Mouse (Mus musculus): Measurements from ENCODE around the gene Car9. TPM values are rescaled to one million over a fixed set of nuclear protein-coding genes. Genes with fewer than 3 reads are reported as not detected.

Gene Car9
- polyA plus RNA-seq, 1 experiment from 2014 or later, result 0.07 TPM

GRCm38 (mm10) chr4:43511675-43512454 lies 5.1 kb downstream of the Car9 start:
- Histone ChIP-seq H3K9ac (ENCODE audit: low read length) (no peak overlapping the region), H3K27ac (ENCODE audit: low read depth, low read length) (no peak overlapping the region), H3K36me3 (ENCODE audit: control insufficient read depth, insufficient read depth, low read length) (no peaks in the 10 kb centered on the region), H3K4me2 (no peak overlapping the region), H3K27me3 (ENCODE audit: control insufficient read depth, insufficient read depth, low read length) (peaks cover 18% of the 10 kb centered on the region), H3K4me1 (ENCODE audit: control insufficient read depth, insufficient read depth, low read length) (peaks cover 3% of the 10 kb centered on the region; the same call in 1 of the 2 replicates), H3K9me3 (ENCODE audit: control insufficient read depth, low read length) (no peaks in the 10 kb centered on the region), H3K4me3 (ENCODE audit: low read depth, low read length) (no peak overlapping the region)
- ATAC-seq (ENCODE audit: low FRiP score) (no peak), DNase-seq (ENCODE audit: low spot score, missing footprints) (no peak)
- WGBS, result 83% methylated on average over 19 of the region's 19 CpGs

GRCm38 (mm10) chr4:43512653-43513052 lies 5.9 kb downstream of the Car9 start:
- Histone ChIP-seq H3K4me2 (no peak overlapping the region), H3K27me3 (ENCODE audit: control insufficient read depth, insufficient read depth, low read length) (peaks cover 11% of the 10 kb centered on the region), H3K4me1 (ENCODE audit: control insufficient read depth, insufficient read depth, low read length) (peaks cover 3% of the 10 kb centered on the region; the same call in 1 of the 2 replicates), H3K36me3 (ENCODE audit: control insufficient read depth, insufficient read depth, low read length) (no peaks in the 10 kb centered on the region), H3K4me3 (ENCODE audit: low read depth, low read length) (no peak overlapping the region), H3K9me3 (ENCODE audit: control insufficient read depth, low read length) (no peaks in the 10 kb centered on the region), H3K27ac (ENCODE audit: low read depth, low read length) (no peak overlapping the region), H3K9ac (ENCODE audit: low read length) (no peak overlapping the region)
- no peak for ATAC-seq (ENCODE audit: low FRiP score)
- DNase-seq (ENCODE audit: low spot score, missing footprints), result no peak
- WGBS, result 73% methylated on average over 7 of the region's 7 CpGs

GRCm38 (mm10) chr4:43513300-43513699 lies 6.5 kb downstream of the Car9 start:
- Histone ChIP-seq H3K27ac (ENCODE audit: low read depth, low read length) (no peak overlapping the region), H3K4me1 (ENCODE audit: control insufficient read depth, insufficient read depth, low read length) (peaks cover under 1% of the 10 kb centered on the region; the same call in 1 of the 2 replicates), H3K4me3 (ENCODE audit: low read depth, low read length) (no peak overlapping the region), H3K36me3 (ENCODE audit: control insufficient read depth, insufficient read depth, low read length) (no peaks in the 10 kb centered on the region), H3K4me2 (no peak overlapping the region), H3K9ac (ENCODE audit: low read length) (no peak overlapping the region), H3K9me3 (ENCODE audit: control insufficient read depth, low read length) (no peaks in the 10 kb centered on the region), H3K27me3 (ENCODE audit: control insufficient read depth, insufficient read depth, low read length) (peaks cover 7% of the 10 kb centered on the region)
- DNase-seq (ENCODE audit: low spot score, missing footprints), result no peak
- no peak for ATAC-seq (ENCODE audit: low FRiP score)
- 91% methylated on average over 4 of the region's 4 CpGs for WGBS

DNA sequence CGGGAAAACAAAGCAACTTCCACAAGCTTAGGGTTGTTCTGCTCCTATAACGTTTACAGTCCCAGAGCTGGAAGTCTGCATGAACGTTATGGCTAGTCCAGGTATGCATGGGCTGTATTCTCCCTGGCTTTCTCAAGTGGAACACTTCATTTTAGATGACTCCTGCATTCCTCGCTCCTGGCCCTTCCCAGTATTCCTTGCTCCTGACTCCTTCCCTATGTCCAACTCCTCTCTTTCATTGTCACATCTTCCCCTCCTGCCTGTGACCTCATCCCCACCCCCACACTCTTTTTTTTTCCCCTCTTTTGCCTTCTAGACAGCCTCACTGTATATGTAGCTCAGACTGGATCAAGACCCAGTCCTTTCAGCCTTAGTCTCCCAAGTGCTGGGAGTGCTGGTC lies 7.0 kb downstream of the Car9 start:
- WGBS, result 77% methylated on average over 4 of the region's 4 CpGs
- Histone ChIP-seq H3K4me1 (ENCODE audit: control insufficient read depth, insufficient read depth, low read length) (peaks cover under 1% of the 10 kb centered on the region; the same call in 1 of the 2 replicates), H3K9ac (ENCODE audit: low read length) (no peak overlapping the region), H3K36me3 (ENCODE audit: control insufficient read depth, insufficient read depth, low read length) (no peaks in the 10 kb centered on the region), H3K9me3 (ENCODE audit: control insufficient read depth, low read length) (no peaks in the 10 kb centered on the region), H3K27me3 (ENCODE audit: control insufficient read depth, insufficient read depth, low read length) (peaks cover 3% of the 10 kb centered on the region), H3K27ac (ENCODE audit: low read depth, low read length) (no peak overlapping the region), H3K4me3 (ENCODE audit: low read depth, low read length) (no peak overlapping the region), H3K4me2 (no peak overlapping the region)
- no peak for DNase-seq (ENCODE audit: low spot score, missing footprints)
- no peak for ATAC-seq (ENCODE audit: low FRiP score)

DNA sequence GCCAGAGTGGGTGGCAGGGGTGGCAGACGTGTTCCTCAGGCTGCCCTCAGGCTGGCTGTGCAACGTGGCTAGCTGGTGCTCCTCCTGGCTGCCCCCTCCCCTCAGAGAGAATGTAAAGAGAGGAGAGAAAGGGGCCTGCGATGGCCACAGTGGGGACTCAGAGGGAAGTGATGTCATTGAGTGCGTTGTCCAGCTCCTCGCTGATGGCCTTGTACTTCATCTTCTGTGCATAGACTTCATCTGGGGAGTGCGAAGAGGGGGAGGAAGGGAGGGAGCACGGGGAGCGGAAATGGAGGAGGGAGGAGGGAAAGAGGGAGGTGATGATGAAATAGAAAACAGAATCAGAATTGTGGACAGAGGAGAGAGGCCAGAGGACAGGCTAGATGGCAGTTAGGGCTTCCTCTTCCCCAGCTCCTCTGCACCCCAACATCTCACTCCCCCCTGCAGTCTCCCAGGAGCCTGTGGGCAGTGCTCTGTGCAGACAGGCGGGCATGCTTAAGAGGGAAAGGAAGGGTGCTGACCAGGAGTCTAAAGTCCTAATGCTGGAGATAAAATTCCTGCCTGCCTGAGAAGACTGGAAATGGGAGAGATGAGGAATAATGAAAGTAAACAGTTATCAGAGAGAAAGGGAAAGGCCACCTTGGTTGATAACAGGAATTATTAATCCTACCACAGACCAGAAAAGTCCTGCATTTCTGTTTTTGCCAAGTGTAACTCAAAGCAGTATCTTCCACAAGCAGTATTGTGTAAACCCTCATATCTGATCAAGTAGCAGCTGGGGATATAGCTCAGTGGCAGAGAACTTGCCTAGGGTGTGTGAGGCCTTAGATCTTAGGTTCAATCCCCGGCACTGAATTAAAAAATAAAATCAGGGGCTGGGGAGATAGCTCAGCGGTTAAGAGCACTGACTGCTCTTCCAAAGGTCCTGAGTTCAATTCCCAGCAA lies 9.3 kb downstream of the Car9 start:
- WGBS, result 75% methylated on average over 11 of the region's 11 CpGs
- Histone ChIP-seq H3K9me3 (ENCODE audit: control insufficient read depth, low read length) (no peaks in the 10 kb centered on the region), H3K4me3 (ENCODE audit: low read depth, low read length) (no peak overlapping the region), H3K4me2 (no peak overlapping the region), H3K27me3 (ENCODE audit: control insufficient read depth, insufficient read depth, low read length) (peaks cover 8% of the 10 kb centered on the region; the same call in 1 of the 2 replicates), H3K36me3 (ENCODE audit: control insufficient read depth, insufficient read depth, low read length) (no peaks in the 10 kb centered on the region), H3K9ac (ENCODE audit: low read length) (no peak overlapping the region), H3K4me1 (ENCODE audit: control insufficient read depth, insufficient read depth, low read length) (peaks cover 10% of the 10 kb centered on the region), H3K27ac (ENCODE audit: low read depth, low read length) (no peak overlapping the region)
- DNase-seq (ENCODE audit: low spot score, missing footprints), result no peak
- ATAC-seq (ENCODE audit: low FRiP score), result no peak

DNA sequence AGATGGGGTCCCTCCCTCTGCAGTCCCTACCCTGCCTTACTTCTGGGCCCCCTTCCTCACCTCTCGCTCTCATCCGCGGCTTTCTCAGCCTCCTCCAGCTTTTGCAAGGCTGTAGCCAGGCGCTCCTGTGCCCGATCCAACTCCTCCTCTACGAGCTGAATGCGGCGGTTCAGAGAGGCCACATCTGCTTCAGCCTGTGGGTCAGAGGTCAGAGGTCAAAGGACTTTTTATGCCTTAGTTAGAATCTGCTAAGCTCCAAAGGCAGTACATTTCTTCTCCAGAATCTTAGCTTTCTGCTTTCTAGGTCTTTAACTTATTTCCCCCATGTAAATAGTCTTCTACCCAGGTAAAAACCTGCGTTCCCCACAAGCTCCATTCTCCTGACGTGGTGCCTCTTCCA lies 12.8 kb downstream of the Car9 start:
- no peak overlapping the region for H3K9ac ChIP-seq (ENCODE audit: low read length)
- peaks cover 35% of the 10 kb centered on the region for H3K27me3 ChIP-seq (ENCODE audit: control insufficient read depth, insufficient read depth, low read length)
- H3K4me2 ChIP-seq, result 0 out of 2 replicates have a peak overlapping the region, but pooled peaks have one; percentile 27
- H3K4me3 ChIP-seq (ENCODE audit: low read depth, low read length), result no peak overlapping the region
- ATAC-seq (ENCODE audit: low FRiP score) (no peak), DNase-seq (ENCODE audit: low spot score, missing footprints) (no peak)
- H3K36me3 ChIP-seq (ENCODE audit: control insufficient read depth, insufficient read depth, low read length), result no peaks in the 10 kb centered on the region
- no peaks in the 10 kb centered on the region for H3K9me3 ChIP-seq (ENCODE audit: control insufficient read depth, low read length)
- peaks cover 23% of the 10 kb centered on the region for H3K4me1 ChIP-seq (ENCODE audit: control insufficient read depth, insufficient read depth, low read length)
- 10% methylated on average over 10 of the region's 10 CpGs for WGBS
- H3K27ac ChIP-seq (ENCODE audit: low read depth, low read length), result no peak overlapping the region

DNA sequence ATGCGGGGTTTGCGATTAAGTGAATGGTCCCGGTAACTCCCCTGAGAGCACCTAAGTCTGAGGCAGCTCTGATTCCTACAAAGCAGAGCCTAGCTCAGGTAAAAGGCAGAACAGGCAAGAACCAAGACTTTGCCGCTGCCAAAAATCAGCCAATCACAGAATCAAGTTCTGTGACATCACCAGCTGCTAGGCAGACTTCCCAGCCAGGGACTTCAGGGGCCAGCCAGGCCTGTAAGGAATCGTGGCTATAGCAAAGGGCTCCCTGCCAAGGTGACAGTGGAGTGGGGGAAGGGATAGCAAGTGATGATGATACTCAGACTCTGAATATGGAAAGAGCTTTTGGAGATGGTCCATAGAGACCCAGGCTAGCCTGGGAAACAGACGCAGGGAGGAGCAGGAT lies 13.2 kb downstream of the Car9 start:
- Histone ChIP-seq H3K4me2 (0 out of 2 replicates have a peak overlapping the region, but pooled peaks have one; percentile 27), H3K4me1 (ENCODE audit: control insufficient read depth, insufficient read depth, low read length) (peaks cover 26% of the 10 kb centered on the region), H3K36me3 (ENCODE audit: control insufficient read depth, insufficient read depth, low read length) (no peaks in the 10 kb centered on the region), H3K27me3 (ENCODE audit: control insufficient read depth, insufficient read depth, low read length) (peaks cover 39% of the 10 kb centered on the region), H3K27ac (ENCODE audit: low read depth, low read length) (no peak overlapping the region), H3K9me3 (ENCODE audit: control insufficient read depth, low read length) (no peaks in the 10 kb centered on the region), H3K4me3 (ENCODE audit: low read depth, low read length) (no peak overlapping the region), H3K9ac (ENCODE audit: low read length) (no peak overlapping the region)
- ATAC-seq (ENCODE audit: low FRiP score) (peak; percentile 68), DNase-seq (ENCODE audit: low spot score, missing footprints) (peak; percentile 99)
- 10% methylated on average over 6 of the region's 6 CpGs for WGBS

GRCm38 (mm10) chr4:43527880-43528279 lies 21.1 kb downstream of the Car9 start:
- H3K9ac ChIP-seq (ENCODE audit: low read length), result no peak overlapping the region
- H3K36me3 ChIP-seq (ENCODE audit: control insufficient read depth, insufficient read depth, low read length), result peaks cover 7% of the 10 kb centered on the region
- WGBS, result 63% methylated on average over 5 of the region's 5 CpGs
- peaks cover 28% of the 10 kb centered on the region for H3K27me3 ChIP-seq (ENCODE audit: control insufficient read depth, insufficient read depth, low read length)
- ATAC-seq (ENCODE audit: low FRiP score) (no peak), DNase-seq (ENCODE audit: low spot score, missing footprints) (no peak)
- H3K4me3 ChIP-seq (ENCODE audit: low read depth, low read length), result no peak overlapping the region
- peaks cover 16% of the 10 kb centered on the region; the same call in 1 of the 2 replicates for H3K4me1 ChIP-seq (ENCODE audit: control insufficient read depth, insufficient read depth, low read length)
- no peak overlapping the region for H3K27ac ChIP-seq (ENCODE audit: low read depth, low read length)
- H3K9me3 ChIP-seq (ENCODE audit: control insufficient read depth, low read length), result no peaks in the 10 kb centered on the region
- no peak overlapping the region for H3K4me2 ChIP-seq

DNA sequence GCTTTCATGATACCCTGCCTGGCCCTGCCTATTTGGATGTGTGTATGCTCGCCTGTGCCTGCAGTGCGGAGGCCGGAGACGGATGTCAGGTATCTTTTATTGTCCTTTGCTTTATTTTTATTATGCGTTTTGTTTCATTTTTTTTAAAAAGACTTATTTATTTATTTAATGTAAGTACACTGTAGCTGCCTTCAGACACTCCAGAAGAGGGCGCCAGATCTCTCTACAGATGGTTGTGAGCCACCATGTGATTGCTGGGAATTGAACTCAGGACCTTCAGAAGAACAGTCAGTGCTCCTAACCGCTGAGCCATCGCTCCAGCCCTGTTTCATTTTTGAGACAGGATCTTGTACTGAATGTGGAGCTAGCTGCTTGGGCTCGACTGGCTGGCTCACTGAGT lies 21.7 kb downstream of the Car9 start:
- H3K9me3 ChIP-seq (ENCODE audit: control insufficient read depth, low read length), result no peaks in the 10 kb centered on the region
- H3K9ac ChIP-seq (ENCODE audit: low read length), result no peak overlapping the region
- H3K4me2 ChIP-seq, result no peak overlapping the region
- DNase-seq (ENCODE audit: low spot score, missing footprints), result no peak
- no peak overlapping the region for H3K27ac ChIP-seq (ENCODE audit: low read depth, low read length)
- H3K27me3 ChIP-seq (ENCODE audit: control insufficient read depth, insufficient read depth, low read length), result peaks cover 22% of the 10 kb centered on the region
- 77% methylated on average over 9 of the region's 9 CpGs for WGBS
- peaks cover 12% of the 10 kb centered on the region; the same call in 1 of the 2 replicates for H3K4me1 ChIP-seq (ENCODE audit: control insufficient read depth, insufficient read depth, low read length)
- no peak overlapping the region for H3K4me3 ChIP-seq (ENCODE audit: low read depth, low read length)
- H3K36me3 ChIP-seq (ENCODE audit: control insufficient read depth, insufficient read depth, low read length), result peaks cover 10% of the 10 kb centered on the region
- ATAC-seq (ENCODE audit: low FRiP score), result no peak

Measured in midbrain, embryonic 11.5 days (tissue).